Mouse (Mus musculus): Measurements from ENCODE around the gene Itk.

The Itk gene

GRCm38 (mm10) chr11:46362061-46363022 is 27.0 kb downstream of the Itk start:
- in situ Hi-C loops (cut with MboI), result no loop called here

DNA sequence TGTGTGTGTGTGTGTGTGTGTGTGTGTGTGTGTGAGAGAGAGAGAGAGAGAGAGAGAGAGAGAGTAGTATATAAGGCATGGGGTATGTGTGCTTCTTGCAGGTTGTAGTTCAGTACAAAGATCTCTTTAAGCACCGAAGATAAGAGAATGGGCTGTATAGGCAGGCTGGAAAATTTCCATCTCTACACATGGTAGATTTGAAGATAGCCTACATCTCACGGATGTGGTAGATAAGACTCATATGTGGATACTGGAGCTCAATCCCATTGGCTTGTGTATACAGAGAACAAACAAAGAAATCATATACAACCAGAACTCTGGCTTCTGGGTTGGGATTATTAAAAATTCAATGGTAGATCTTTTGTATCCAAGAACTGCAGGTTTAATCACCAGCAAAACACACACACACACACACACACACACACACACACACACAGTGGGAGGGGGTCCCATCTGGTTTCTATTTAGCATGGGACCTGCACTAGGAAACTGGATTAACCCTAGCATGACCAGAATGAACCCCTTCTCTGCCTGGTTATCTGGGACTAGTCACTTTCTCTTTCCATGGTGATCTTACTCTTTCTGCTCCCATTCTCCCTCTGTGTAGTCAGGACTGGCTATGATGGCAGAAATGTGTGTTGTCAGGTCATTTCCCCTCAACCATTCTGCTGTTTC is 28.2 kb downstream of the Itk start:
- in situ Hi-C loops (cut with MboI), result no loop called here

- in situ Hi-C loops (cut with MboI), result no loop called here
Observed at GRCm38 (mm10) chr11:46358369-46358768, 30.9 kb downstream of the Itk start.

- in situ Hi-C loops (cut with MboI), result no loop called here
Observed at GRCm38 (mm10) chr11:46349681-46350410, 39.5 kb downstream of the Itk start.

DNA sequence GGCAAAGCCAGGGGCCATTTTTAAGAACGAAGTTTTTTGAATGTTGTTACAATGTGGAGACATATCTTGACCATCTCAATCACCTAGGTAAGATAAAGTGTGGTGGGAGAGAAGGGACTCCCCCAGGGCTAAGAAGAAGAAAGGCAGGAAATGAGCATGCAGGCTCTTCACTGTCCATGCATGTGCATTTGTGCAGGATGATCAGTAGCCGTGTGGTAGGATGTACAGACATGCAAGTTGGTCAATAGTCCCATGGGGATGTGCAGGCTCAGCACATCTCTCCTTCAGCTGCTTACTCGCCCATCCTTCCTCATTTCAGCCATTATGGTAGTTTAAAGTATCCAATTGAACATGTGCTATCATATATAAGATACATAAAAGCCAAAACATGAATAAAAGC is 40.9 kb downstream of the Itk start:
- in situ Hi-C loops (cut with MboI), result no loop called here

- in situ Hi-C loops (cut with MboI), result no loop called here
Observed at GRCm38 (mm10) chr11:46347756-46348155, 41.6 kb downstream of the Itk start.

DNA sequence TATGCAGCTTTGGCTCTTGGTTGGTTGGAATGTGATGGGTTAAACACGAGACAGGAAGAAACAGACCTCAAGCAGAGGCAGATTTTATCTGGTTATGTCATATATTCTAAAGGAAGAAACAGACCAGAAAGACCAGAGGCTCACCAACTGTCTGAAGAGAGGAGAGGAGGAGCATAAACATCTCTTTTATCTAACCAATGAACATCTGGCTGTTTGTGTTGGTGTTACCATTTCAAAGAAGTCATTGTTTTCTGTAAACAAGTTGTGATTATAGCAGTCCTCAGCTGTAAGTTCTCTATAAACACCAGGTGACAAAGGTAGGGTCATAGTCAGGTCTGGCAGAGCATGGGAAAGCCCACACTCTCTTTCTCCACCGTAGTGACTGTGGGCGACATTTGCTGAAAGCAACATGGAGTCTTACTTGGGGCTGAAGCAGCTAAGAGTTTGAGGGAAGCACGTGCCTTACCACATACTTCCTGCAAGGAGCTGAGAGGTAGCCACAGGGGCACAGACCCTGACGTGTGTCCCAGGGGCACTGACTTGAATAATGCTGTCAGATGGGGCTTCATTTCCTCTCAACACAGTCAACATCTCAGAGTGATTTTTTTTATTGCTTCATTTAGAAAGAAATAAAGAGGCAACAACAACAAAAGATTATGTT is 45.3 kb downstream of the Itk start:
- in situ Hi-C loops (cut with MboI), result no loop called here

GRCm38 (mm10) chr11:46341960-46342359 is 47.4 kb downstream of the Itk start:
- in situ Hi-C loops (cut with MboI), result no loop called here

- in situ Hi-C loops (cut with MboI), result no loop called here
Observed at GRCm38 (mm10) chr11:46336020-46336419, 53.3 kb downstream of the Itk start.

DNA sequence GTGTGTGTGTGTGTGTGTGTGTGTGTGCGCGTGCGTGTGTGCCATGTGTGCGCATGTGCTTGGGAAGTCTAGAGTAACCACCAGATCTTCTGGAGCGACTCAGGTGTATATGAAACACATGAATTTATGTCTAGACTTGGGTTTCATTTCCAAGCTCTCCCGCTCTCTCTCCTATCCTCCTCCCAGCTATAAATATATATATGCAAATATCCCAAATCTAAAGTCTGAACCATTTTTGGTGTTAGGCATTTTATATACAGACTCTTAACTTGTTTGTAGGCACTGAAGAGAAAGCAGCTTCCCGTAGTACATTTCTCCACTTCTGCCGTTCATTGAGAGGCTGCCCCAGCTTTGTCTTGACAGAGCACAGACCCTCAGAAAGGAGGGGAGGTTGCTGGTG is 57.1 kb downstream of the Itk start:
- in situ Hi-C loops (cut with MboI), result no loop called here

- in situ Hi-C loops (cut with MboI), result no loop called here
Observed at GRCm38 (mm10) chr11:46326271-46327015, 62.9 kb downstream of the Itk start.

DNA sequence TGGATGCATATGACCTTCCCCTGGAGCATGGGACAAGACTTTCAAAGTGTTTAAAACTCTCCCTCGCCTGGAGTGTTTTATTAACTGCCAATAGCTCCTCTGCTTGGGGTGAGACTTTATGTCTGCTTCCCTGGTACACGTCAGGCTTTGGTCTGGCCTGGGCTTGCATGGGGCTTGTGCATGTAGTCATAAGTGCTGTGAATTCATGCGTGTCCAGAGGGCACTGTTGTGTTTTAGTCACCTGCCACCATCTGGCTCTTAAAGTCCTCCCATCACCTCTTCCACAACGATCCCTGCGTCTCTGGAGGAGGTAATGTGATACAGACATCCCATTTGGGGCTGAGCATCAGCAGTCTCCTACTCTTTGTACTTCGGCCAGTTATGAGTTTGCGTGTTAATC is 67.8 kb downstream of the Itk start:
- in situ Hi-C loops (cut with MboI), result no loop called here

- in situ Hi-C loops (cut with MboI), result no loop called here
Observed at GRCm38 (mm10) chr11:46314534-46314933, 74.8 kb downstream of the Itk start.

DNA sequence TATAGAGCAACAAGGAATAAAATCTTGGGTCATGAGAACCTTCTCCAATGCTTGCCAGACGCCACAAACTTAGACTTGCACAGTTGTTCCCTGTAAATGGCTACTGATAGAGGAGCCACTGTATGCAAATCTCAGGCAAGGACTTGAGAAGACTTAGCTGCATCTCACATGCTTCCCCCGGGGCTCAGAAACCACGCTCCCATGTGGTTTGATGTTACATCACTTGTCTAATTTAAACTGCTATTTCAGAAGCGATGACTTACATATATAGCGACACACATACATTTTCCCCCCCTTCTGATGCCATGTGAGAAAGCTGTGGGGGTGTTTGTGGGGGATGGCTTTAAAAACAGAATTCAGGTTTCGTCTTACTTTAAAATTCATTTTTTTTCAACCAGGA is 75.5 kb downstream of the Itk start:
- in situ Hi-C loops (cut with MboI), result no loop called here

DNA sequence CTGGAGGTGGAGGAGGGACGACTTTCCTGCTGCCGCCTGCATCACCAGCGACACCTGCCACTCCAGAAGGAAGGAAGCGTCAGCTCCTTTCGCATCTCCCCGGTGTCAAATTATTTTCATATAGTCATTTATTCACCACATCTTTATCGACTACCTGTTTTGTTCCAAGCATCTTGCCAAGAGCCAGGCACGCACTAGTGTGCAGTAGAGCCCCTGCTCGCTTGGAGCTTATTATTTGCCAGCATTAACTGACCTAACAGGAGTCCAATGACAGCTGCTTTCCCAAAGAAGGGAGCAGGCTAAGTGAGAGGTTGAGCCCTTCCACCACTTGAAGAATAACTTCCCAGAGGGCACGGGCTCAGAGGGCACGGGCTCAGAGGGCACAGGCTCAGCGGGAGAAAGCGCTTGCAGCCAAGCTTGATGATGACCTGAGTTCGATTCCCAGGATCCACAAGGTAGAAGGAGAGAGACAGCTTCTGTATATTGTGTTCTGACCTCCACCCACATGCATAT is 76.7 kb downstream of the Itk start, which contains the start of gene Cyfip2:
Gene Cyfip2 (minus strand): TSS at position 337 of the 513 bp plus-strand sequence.
- in situ Hi-C loops (cut with MboI), result no loop called here

GRCm38 (mm10) chr11:46311703-46312522 is 77.4 kb downstream of the Itk start:
- in situ Hi-C loops (cut with MboI), result no loop called here

DNA sequence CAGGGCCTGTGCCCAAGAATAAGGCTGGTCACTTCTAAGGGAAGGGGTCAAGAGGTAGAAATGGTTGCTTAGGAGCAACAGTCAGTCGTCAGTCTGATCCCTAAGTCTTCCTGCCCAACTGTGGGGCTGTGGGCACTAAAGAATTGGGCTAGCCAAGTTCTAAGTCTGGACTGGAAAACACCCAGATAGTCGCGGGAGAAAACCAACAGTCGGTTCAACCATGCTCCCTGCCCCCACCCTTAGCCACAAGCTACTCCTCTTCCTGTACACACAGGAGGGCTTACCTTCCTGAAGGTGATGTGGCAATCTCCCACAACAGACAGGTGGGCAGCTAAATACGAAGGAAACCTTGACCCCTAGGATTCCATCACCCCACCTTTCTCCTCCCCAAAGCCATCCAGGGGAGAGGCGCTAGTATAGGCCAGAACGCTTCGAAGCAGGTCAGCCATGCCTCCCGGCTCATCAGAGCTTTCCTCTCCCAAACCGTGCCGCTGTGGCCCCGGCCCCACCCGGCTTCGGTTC is 78.1 kb downstream of the Itk start:
- in situ Hi-C loops (cut with MboI), result no loop called here

DNA sequence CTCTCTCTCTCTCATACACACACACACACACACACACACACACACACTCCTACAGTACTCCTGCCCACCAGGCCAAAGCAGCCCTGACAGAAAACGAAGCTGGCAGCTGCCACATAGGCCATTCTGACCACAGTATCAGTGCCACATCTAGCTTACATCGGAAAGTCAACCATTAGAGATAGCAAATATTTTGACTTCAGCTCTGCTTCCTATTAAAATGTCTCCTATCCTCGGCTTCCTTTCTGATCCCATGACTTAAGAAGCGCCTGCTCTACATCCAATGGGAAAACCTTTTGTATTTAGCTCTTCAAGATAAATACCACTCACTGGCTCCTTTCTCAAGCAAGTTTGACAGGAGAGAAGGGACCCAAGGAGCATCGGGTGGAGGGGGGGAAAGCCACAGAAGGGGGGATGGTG is 78.7 kb downstream of the Itk start:
- in situ Hi-C loops (cut with MboI), result no loop called here

GRCm38 (mm10) chr11:46309808-46310555 is 79.3 kb downstream of the Itk start:
- in situ Hi-C loops (cut with MboI), result loop anchor here (10.0 kb wide), 1 partner anchor 125 kb away; the partner anchor contains the start of gene Med7
